Mouse (Mus musculus): ENCODE measurements around the gene Lrp6. TPM values are rescaled to one million over a fixed set of nuclear protein-coding genes. Genes with fewer than 3 reads are reported as not detected.

Lrp6 gene
- total RNA-seq, 2 experiments from 2014 or later, result 5.2 to 6.0 TPM

GRCm38 (mm10) chr6:134448451-134448850 lies 118.3 kb downstream of the Lrp6 start:
- ATAC-seq (replicated peaks; ENCODE audit: low FRiP score, poor library complexity, severe bottlenecking), result no peak

- no peak for ATAC-seq (replicated peaks; ENCODE audit: low FRiP score, poor library complexity, severe bottlenecking)
Observed at GRCm38 (mm10) chr6:134443925-134444324, 122.8 kb downstream of the Lrp6 start.

- ATAC-seq (replicated peaks; ENCODE audit: low FRiP score, poor library complexity, severe bottlenecking), result no peak
Observed at GRCm38 (mm10) chr6:134443198-134443904, 123.4 kb downstream of the Lrp6 start.

GRCm38 (mm10) chr6:134442219-134442618 lies 124.5 kb downstream of the Lrp6 start:
- ATAC-seq (replicated peaks; ENCODE audit: low FRiP score, poor library complexity, severe bottlenecking), result no peak

- ATAC-seq (replicated peaks; ENCODE audit: low FRiP score, poor library complexity, severe bottlenecking), result no peak
Observed at GRCm38 (mm10) chr6:134441716-134442115, 125.0 kb downstream of the Lrp6 start.

- ATAC-seq (replicated peaks; ENCODE audit: low FRiP score, poor library complexity, severe bottlenecking), result no peak
Observed at GRCm38 (mm10) chr6:134440023-134440422, 126.7 kb downstream of the Lrp6 start.

GRCm38 (mm10) chr6:134439401-134440021 lies 127.3 kb downstream of the Lrp6 start:
- ATAC-seq (replicated peaks; ENCODE audit: low FRiP score, poor library complexity, severe bottlenecking), result no peak

- ATAC-seq (replicated peaks; ENCODE audit: low FRiP score, poor library complexity, severe bottlenecking), result no peak
Observed at GRCm38 (mm10) chr6:134436955-134437354, 129.8 kb downstream of the Lrp6 start.

- ATAC-seq (replicated peaks; ENCODE audit: low FRiP score, poor library complexity, severe bottlenecking), result no peak
Observed at GRCm38 (mm10) chr6:134434866-134435390, 131.8 kb downstream of the Lrp6 start.

GRCm38 (mm10) chr6:134434044-134434443 lies 132.7 kb downstream of the Lrp6 start:
- ATAC-seq (replicated peaks; ENCODE audit: low FRiP score, poor library complexity, severe bottlenecking), result no peak

GRCm38 (mm10) chr6:134433281-134433680 lies 133.5 kb downstream of the Lrp6 start:
- ATAC-seq (replicated peaks; ENCODE audit: low FRiP score, poor library complexity, severe bottlenecking), result no peak

GRCm38 (mm10) chr6:134431583-134431982 lies 135.2 kb downstream of the Lrp6 start:
- no peak for ATAC-seq (replicated peaks; ENCODE audit: low FRiP score, poor library complexity, severe bottlenecking)

GRCm38 (mm10) chr6:134430161-134430799 lies 136.5 kb downstream of the Lrp6 start:
- ATAC-seq (replicated peaks; ENCODE audit: low FRiP score, poor library complexity, severe bottlenecking), result no peak

- no peak for ATAC-seq (replicated peaks; ENCODE audit: low FRiP score, poor library complexity, severe bottlenecking)
Observed at GRCm38 (mm10) chr6:134428455-134428854, 138.3 kb downstream of the Lrp6 start.

- ATAC-seq (replicated peaks; ENCODE audit: low FRiP score, poor library complexity, severe bottlenecking), result no peak
Observed at GRCm38 (mm10) chr6:134427165-134427564, 139.6 kb downstream of the Lrp6 start.

GRCm38 (mm10) chr6:134425216-134425717 lies 141.5 kb downstream of the Lrp6 start:
- no peak for ATAC-seq (replicated peaks; ENCODE audit: low FRiP score, poor library complexity, severe bottlenecking)

- ATAC-seq (replicated peaks; ENCODE audit: low FRiP score, poor library complexity, severe bottlenecking), result no peak
Observed at GRCm38 (mm10) chr6:134421921-134422320, 144.8 kb downstream of the Lrp6 start.

- ATAC-seq (replicated peaks; ENCODE audit: low FRiP score, poor library complexity, severe bottlenecking), result no peak
Observed at GRCm38 (mm10) chr6:134420375-134420774, 146.4 kb downstream of the Lrp6 start.

GRCm38 (mm10) chr6:134417886-134418285 lies 148.9 kb downstream of the Lrp6 start:
- no peak for ATAC-seq (replicated peaks; ENCODE audit: low FRiP score, poor library complexity, severe bottlenecking)

GRCm38 (mm10) chr6:134416556-134417105 lies 150.1 kb downstream of the Lrp6 start:
- no peak for ATAC-seq (replicated peaks; ENCODE audit: low FRiP score, poor library complexity, severe bottlenecking)

All from erythroblast, adult 5-6 weeks (primary cell).